Mouse (Mus musculus) stomach, embryonic 14.5 days (tissue): Measurements from ENCODE around the gene Pnmal1. TPM values are rescaled to one million over a fixed set of nuclear protein-coding genes. Genes with fewer than 3 reads are reported as not detected.

Experiments used
- ATAC-seq: fragments of 200-750 bp; cut with Nextera tagmentation; 2 replicates; pipeline ENCODE4 v1.8.0; 2017; ENCODE audit warnings: low read depth, moderate TSS enrichment; ENCODE audit not compliant: insufficient number of reproducible peaks, insufficient read depth, low FRiP score
- H3K27ac ChIP-seq: fragments of 300-500 bp; sonication (generic); 2 replicates; pipeline ENCODE4 v1.5.1; 2014; ENCODE audit warnings: mild to moderate bottlenecking, low read length, moderate library complexity, mixed read lengths
- H3K27me3 ChIP-seq: fragments of 300-500 bp; sonication (generic); 2 replicates; pipeline ENCODE4 v1.6.1; 2014; ENCODE audit warnings: low read length, control low read depth, mixed read lengths; ENCODE audit not compliant: control insufficient read depth, insufficient read depth
- H3K36me3 ChIP-seq: fragments of 300-500 bp; sonication (generic); 2 replicates; pipeline ENCODE4 v1.6.1; 2014; ENCODE audit warnings: mild to moderate bottlenecking, control low read depth, low read length, moderate library complexity, mixed read lengths; ENCODE audit not compliant: control insufficient read depth, insufficient read depth
- H3K4me1 ChIP-seq: fragments of 300-500 bp; sonication (generic); 2 replicates; pipeline ENCODE4 v1.6.1; 2014; ENCODE audit warnings: low read length, control low read depth, mixed read lengths; ENCODE audit not compliant: control insufficient read depth, insufficient read depth
- H3K4me2 ChIP-seq: fragments of 300-500 bp; sonication (generic); replicated peaks from 2 replicates; pipeline ENCODE4 v1.6.1; 2014; ENCODE audit warnings: low read depth, low read length, control low read depth
- H3K4me3 ChIP-seq: fragments of 300-500 bp; sonication (generic); 2 replicates; pipeline ENCODE4 v1.5.1; 2014; ENCODE audit warnings: low read depth, low read length, control low read depth
- H3K9ac ChIP-seq: fragments of 300-500 bp; sonication (generic); replicated peaks from 2 replicates; pipeline ENCODE4 v1.6.1; 2014; ENCODE audit warnings: low read depth, mild to moderate bottlenecking, control low read depth, low read length, moderate library complexity, mixed read lengths
- H3K9me3 ChIP-seq: fragments of 300-500 bp; sonication (generic); 2 replicates; pipeline ENCODE4 v1.6.1; 2016; ENCODE audit warnings: low read depth, low read length, control low read depth; ENCODE audit not compliant: control insufficient read depth
- WGBS: fragments of 180-500 bp; shearing (Covaris S2); extraction: QIAGEN DNeasy Blood & Tissue Kit; methylation state at CpG from one replicate; pipeline ENCODE4 v1.1.7; 2014; 5-methylcytosine and 5-hydroxymethylcytosine counted together
- polyA plus RNA-seq: library from polyadenylated mRNA; unstranded; fragments of >200 nt; fragmentation: Nextera tagmentation; extraction: Ambion mirVana; gene quantifications from 2 replicates; pipeline ENCODE4 v1.2.1, GENCODE M21; 2014

Pnmal1 gene
- polyA plus RNA-seq, 1 experiment from 2014 or later = 4.2 TPM

- H3K9ac ChIP-seq = no peak overlapping the region
- H3K36me3 ChIP-seq = peaks cover 60% of the 10 kb centered on the region
- no peak overlapping the region for H3K4me3 ChIP-seq
- no peaks in the 10 kb centered on the region for H3K27me3 ChIP-seq
- H3K4me1 ChIP-seq = peaks cover 18% of the 10 kb centered on the region
- no peak overlapping the region for H3K27ac ChIP-seq
- no peak for ATAC-seq
- H3K9me3 ChIP-seq = no peaks in the 10 kb centered on the region
- H3K4me2 ChIP-seq = no peak overlapping the region
- WGBS = 75% methylated on average over 30 of the region's 30 CpGs
Measured at GRCm38 (mm10) chr7:16916342-16917265, 42.9 kb upstream of the Pnmal1 start.

- Histone ChIP-seq H3K4me1 (peaks cover 27% of the 10 kb centered on the region), H3K27ac (no peak overlapping the region), H3K4me3 (no peak overlapping the region), H3K4me2 (no peak overlapping the region), H3K9me3 (no peaks in the 10 kb centered on the region), H3K36me3 (peaks cover 60% of the 10 kb centered on the region), H3K9ac (no peak overlapping the region; the same call in 1 of the 2 replicates), H3K27me3 (no peaks in the 10 kb centered on the region)
- WGBS = 57% methylated on average over 11 of the region's 11 CpGs
- no peak for ATAC-seq
Measured at GRCm38 (mm10) chr7:16917447-16917846, 42.0 kb upstream of the Pnmal1 start.

DNA sequence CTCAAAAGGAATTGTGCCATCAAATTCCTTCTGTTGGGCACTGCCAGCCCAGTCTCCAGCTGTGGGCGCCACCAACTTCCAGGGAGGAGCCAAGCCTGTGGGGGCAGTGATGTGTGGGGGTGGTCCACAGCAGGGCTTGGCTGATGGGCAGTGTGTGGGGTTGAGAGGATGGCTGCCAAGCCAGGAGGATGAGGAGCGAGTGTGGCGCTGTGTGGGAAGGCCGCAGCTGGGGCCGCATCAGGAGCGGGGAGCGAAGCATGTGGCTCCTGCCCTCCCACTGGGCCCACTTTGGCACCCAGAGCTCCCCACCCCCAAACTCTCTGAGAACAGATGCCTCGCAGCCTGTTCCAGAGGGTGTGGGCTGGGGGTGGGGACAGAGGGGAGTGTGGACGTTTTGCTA lies 41.5 kb upstream of the Pnmal1 start:
- no peak overlapping the region for H3K27ac ChIP-seq
- H3K27me3 ChIP-seq = no peaks in the 10 kb centered on the region
- H3K4me1 ChIP-seq = peaks cover 31% of the 10 kb centered on the region
- H3K4me3 ChIP-seq = no peak overlapping the region
- no peak for ATAC-seq
- no peak overlapping the region for H3K9ac ChIP-seq
- peaks cover 60% of the 10 kb centered on the region for H3K36me3 ChIP-seq
- H3K9me3 ChIP-seq = no peaks in the 10 kb centered on the region
- H3K4me2 ChIP-seq = no peak overlapping the region
- WGBS = 73% methylated on average over 9 of the region's 9 CpGs

GRCm38 (mm10) chr7:16918670-16919069 lies 40.8 kb upstream of the Pnmal1 start:
- H3K36me3 ChIP-seq = peaks cover 60% of the 10 kb centered on the region
- WGBS = 60% methylated on average over 3 of the region's 3 CpGs
- no peak overlapping the region for H3K9ac ChIP-seq
- H3K27ac ChIP-seq = no peak overlapping the region
- no peak overlapping the region for H3K4me3 ChIP-seq
- H3K4me2 ChIP-seq = no peak overlapping the region
- ATAC-seq = no peak
- peaks cover 31% of the 10 kb centered on the region for H3K4me1 ChIP-seq
- no peaks in the 10 kb centered on the region for H3K9me3 ChIP-seq
- H3K27me3 ChIP-seq = no peaks in the 10 kb centered on the region

DNA sequence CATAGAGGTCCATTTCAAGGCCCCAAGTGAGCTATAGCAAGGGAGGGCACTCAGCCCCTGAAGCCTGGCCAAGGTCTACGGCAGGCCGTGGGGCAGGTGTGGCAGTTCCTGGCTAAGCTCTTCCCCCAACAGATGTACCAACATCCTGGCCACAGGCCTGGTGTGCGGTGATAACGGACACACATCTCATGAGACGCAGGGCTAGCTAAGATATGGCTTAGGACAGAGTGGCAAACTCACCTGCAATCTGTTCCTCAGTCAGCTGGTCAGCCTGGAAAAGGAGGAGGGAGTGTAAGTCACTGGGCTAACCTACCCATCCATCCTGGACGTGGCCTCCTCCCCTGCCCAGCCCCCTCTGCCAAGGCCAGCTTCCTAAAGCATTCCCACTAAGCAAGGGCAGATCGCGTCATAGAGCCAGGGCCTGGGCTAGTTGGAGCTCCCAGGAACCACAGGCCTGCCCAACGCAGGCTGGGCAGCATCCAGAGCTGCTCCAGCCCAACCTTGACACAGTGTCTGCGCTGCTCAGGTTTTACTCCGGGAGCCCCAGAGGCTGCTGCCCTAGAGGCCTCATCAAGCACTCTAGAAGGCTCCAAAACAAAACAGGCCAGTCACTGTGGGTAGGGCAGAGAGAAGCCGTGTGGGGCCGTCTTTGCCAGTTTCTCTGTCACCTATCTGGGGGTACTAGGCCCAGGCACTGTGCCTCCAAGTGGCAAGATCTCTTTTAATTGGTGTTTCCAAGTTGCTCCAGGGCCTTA lies 39.9 kb upstream of the Pnmal1 start:
- Histone ChIP-seq H3K4me3 (no peak overlapping the region), H3K9ac (no peak overlapping the region), H3K27ac (no peak overlapping the region), H3K36me3 (peaks cover 56% of the 10 kb centered on the region), H3K4me2 (0 out of 2 replicates have a peak overlapping the region, but pooled peaks have one; percentile 10), H3K27me3 (no peaks in the 10 kb centered on the region), H3K9me3 (no peaks in the 10 kb centered on the region), H3K4me1 (peaks cover 31% of the 10 kb centered on the region)
- no peak for ATAC-seq
- WGBS = 76% methylated on average over 13 of the region's 13 CpGs

DNA sequence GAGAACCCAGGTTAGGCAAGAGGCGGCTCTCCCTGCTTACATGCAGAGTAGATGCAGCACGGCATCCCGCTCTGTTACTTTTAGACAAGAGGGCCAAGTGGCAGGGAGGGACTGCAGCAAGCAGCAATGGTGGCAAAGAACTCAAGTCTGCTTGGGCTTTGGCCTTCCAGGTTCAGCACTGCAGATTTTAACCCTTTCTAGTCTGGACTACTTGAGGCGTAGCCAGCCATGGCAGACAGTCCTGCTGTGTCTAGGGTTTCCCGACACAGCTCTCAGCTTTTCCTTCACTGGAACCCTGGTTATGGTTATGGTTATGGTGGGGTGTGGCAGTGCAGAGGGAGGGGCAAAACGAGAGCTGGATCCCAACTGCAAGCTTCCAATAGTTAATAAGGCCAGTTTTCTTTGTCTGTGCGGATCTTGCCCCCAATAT lies 39.3 kb upstream of the Pnmal1 start:
- H3K4me2 ChIP-seq = 0 out of 2 replicates have a peak overlapping the region, but pooled peaks have one; percentile 10
- H3K9me3 ChIP-seq = no peaks in the 10 kb centered on the region
- H3K27me3 ChIP-seq = no peaks in the 10 kb centered on the region
- H3K36me3 ChIP-seq = peaks cover 50% of the 10 kb centered on the region
- no peak for ATAC-seq
- H3K4me1 ChIP-seq = peaks cover 31% of the 10 kb centered on the region
- 84% methylated on average over 7 of the region's 7 CpGs for WGBS
- H3K9ac ChIP-seq = no peak overlapping the region
- no peak overlapping the region for H3K27ac ChIP-seq
- no peak overlapping the region for H3K4me3 ChIP-seq

GRCm38 (mm10) chr7:16920818-16921791 lies 38.4 kb upstream of the Pnmal1 start:
- Histone ChIP-seq H3K36me3 (peaks cover 42% of the 10 kb centered on the region), H3K4me1 (peaks cover 31% of the 10 kb centered on the region), H3K27me3 (no peaks in the 10 kb centered on the region), H3K4me2 (peak overlapping the region; percentile 65), H3K27ac (peak overlapping the region; percentile 70; the same call in 1 of the 2 replicates), H3K4me3 (peak overlapping the region; percentile 94; the same call in 1 of the 2 replicates), H3K9me3 (no peaks in the 10 kb centered on the region), H3K9ac (no peak overlapping the region; the same call in 1 of the 2 replicates)
- 46% methylated on average over 21 of the region's 21 CpGs for WGBS
- ATAC-seq = no peak
